Mouse (Mus musculus) lung, adult 2 months (tissue): ENCODE data around the gene Gm43720.

ENCODE experiments used
- CTCF ChIP-seq: fragments of 200-500 bp; IDR thresholded peaks from 2 replicates; pipeline ENCODE4 v1.5.1; 2011; ENCODE audit warnings: mild to moderate bottlenecking, low read length, control low read depth; ENCODE audit not compliant: insufficient read depth
- POLR2A ChIP-seq: fragments of 200-500 bp; IDR thresholded peaks from 2 replicates; pipeline ENCODE4 v1.6.1; 2011; ENCODE audit warnings: low read depth, mild to moderate bottlenecking, control low read depth, low read length, borderline replicate concordance; ENCODE audit errors: extremely low read depth

DNA sequence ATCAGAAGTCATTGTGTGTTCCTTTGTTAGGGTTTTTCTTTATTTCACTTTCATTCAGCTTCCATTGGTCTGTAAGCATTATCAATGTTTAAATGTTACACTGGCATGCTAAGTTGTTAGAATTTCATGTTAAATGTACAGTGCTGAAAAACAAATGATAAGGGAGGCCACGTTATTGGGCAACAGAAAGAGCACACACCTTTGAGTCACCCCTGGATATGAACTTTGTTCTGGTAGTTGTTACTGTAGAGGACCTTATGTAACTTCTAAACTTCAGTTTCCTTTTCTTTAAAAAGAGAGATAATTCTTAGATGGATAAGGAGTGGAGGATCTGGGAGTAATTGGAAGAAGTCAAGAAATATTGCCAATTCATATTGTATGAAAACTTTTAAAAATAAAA lies 11.9 kb upstream of the Gm43720 start:
- no peak for TF ChIP-seq CTCF
- no peak for TF ChIP-seq POLR2A
